Mouse (Mus musculus): ENCODE measurements around the gene Ptpn14.

- TF ChIP-seq POLR2A (IDR thresholded peaks at IDR 0.05; ENCODE audit: borderline replicate concordance, low read depth, low read length) (no peak), CTCF (IDR thresholded peaks at IDR 0.05; ENCODE audit: low read depth, low read length) (no peak)
Observed at GRCm38 (mm10) chr1:189817089-189817488, 89.0 kb downstream of the Ptpn14 start.

All from bone marrow macrophage, adult 2 months (primary cell).